Mouse (Mus musculus) small intestine, adult 2 months (tissue): ENCODE measurements around the gene Spred2.

Experiments
- CTCF ChIP-seq: fragments of 200-500 bp; IDR thresholded peaks from 2 replicates; pipeline ENCODE4 v1.5.1; 2012; ENCODE audit warnings: low read depth, mild to moderate bottlenecking, control low read depth, inconsistent platforms, low read length, moderate library complexity, mixed read lengths; ENCODE audit not compliant: insufficient replicate concordance, insufficient read length; ENCODE audit errors: extremely low read depth
- POLR2A ChIP-seq: fragments of 200-500 bp; IDR thresholded peaks from 2 replicates; pipeline ENCODE4 v1.6.1; 2012; ENCODE audit warnings: low read depth, mild to moderate bottlenecking, control low read depth, inconsistent platforms, low read length, moderate library complexity

DNA sequence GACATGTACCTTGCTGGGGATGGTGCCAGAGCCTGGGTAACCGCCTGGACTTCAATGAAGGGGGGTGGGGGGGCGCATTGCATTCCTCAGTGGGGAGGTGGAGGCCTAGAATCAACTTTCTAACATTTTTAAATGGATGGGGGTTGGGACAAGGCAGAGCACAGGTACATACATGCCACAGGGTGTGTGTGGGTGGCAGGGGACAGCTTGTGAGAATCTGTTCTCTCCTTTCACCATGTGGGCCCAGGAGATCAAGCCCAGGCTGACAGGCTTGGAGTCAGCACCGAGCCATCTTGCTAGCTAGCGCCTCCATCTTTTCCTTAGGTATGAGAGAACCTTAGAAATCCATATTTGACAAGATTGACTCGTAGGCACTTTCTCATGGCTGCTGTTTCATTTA is 35.7 kb downstream of the Spred2 start:
- TF ChIP-seq POLR2A (no peak), CTCF (no peak)
